Mouse (Mus musculus) erythroblast, embryonic 14.5 days (primary cell): ENCODE measurements around the gene Rad51.

ENCODE experiments used
- GATA1 ChIP-seq: IDR thresholded peaks from 2 replicates; pipeline ENCODE4 v1.6.1; 2012; ENCODE audit warnings: low read length, inconsistent platforms, mixed read lengths
- TAL1 ChIP-seq: IDR thresholded peaks from 3 replicates; pipeline ENCODE4 v1.6.1; 2012; ENCODE audit warnings: low read length, inconsistent platforms, mixed read lengths

- TF ChIP-seq TAL1 (no peak), GATA1 (no peak)
Observed at GRCm38 (mm10) chr2:119175614-119176013, 63.0 kb downstream of the Rad51 start.
